Mouse (Mus musculus): ENCODE results near the gene Gm7168. TPM values are rescaled to one million over a fixed set of nuclear protein-coding genes. Genes with fewer than 3 reads are reported as not detected.
"Not testable (repeated sequence)": the region's sequence is repeated elsewhere in the genome, so short reads cannot be mapped to it uniquely, and the experiment has no call there.

Gene Gm7168
- not detected for total RNA-seq (2022)

- DNase-seq (ENCODE audit: low spot score) = not testable (repeated sequence)
Measured at GRCm38 (mm10) chr17:13948073-13948472, at the start of gene Gm7168. Gene Gm7168, plus strand, starts transcription at chr17:13948373.

GRCm38 (mm10) chr17:13898838-13899237 lies 49.3 kb upstream of the Gm7168 start:
- no peak for DNase-seq (ENCODE audit: low spot score)

- DNase-seq (ENCODE audit: low spot score) = no peak
Measured at GRCm38 (mm10) chr17:13899241-13899640, 48.9 kb upstream of the Gm7168 start.

- no peak for DNase-seq (ENCODE audit: low spot score)
Measured at GRCm38 (mm10) chr17:13903793-13904192, 44.4 kb upstream of the Gm7168 start.

GRCm38 (mm10) chr17:13907082-13907481 lies 41.1 kb upstream of the Gm7168 start:
- no peak for DNase-seq (ENCODE audit: low spot score)

GRCm38 (mm10) chr17:13907681-13908080 lies 40.5 kb upstream of the Gm7168 start:
- DNase-seq (ENCODE audit: low spot score) = no peak

- DNase-seq (ENCODE audit: low spot score) = peak; percentile 66
Measured at GRCm38 (mm10) chr17:13913951-13914350, 34.2 kb upstream of the Gm7168 start.

- peak; percentile 88 for DNase-seq (ENCODE audit: low spot score)
Measured at GRCm38 (mm10) chr17:13914531-13914930, 33.6 kb upstream of the Gm7168 start.

- no peak for DNase-seq (ENCODE audit: low spot score)
Measured at GRCm38 (mm10) chr17:13920771-13921170, 27.4 kb upstream of the Gm7168 start.

- DNase-seq (ENCODE audit: low spot score) = no peak
Measured at GRCm38 (mm10) chr17:13923418-13923817, 24.8 kb upstream of the Gm7168 start.

GRCm38 (mm10) chr17:13924588-13924987 lies 23.6 kb upstream of the Gm7168 start:
- no peak for DNase-seq (ENCODE audit: low spot score)

- DNase-seq (ENCODE audit: low spot score) = no peak
Measured at GRCm38 (mm10) chr17:13925931-13926330, 22.2 kb upstream of the Gm7168 start.

GRCm38 (mm10) chr17:13930421-13930820 lies 17.8 kb upstream of the Gm7168 start:
- DNase-seq (ENCODE audit: low spot score) = no peak

- DNase-seq (ENCODE audit: low spot score) = not testable (repeated sequence)
Measured at GRCm38 (mm10) chr17:13935364-13935763, 12.8 kb upstream of the Gm7168 start.

- DNase-seq (ENCODE audit: low spot score) = no peak
Measured at GRCm38 (mm10) chr17:13937787-13938186, 10.4 kb upstream of the Gm7168 start.

GRCm38 (mm10) chr17:13938652-13939051 lies 9.5 kb upstream of the Gm7168 start:
- DNase-seq (ENCODE audit: low spot score) = peak; percentile 68

- not testable (repeated sequence) for DNase-seq (ENCODE audit: low spot score)
Measured at GRCm38 (mm10) chr17:13939231-13939630, 8.9 kb upstream of the Gm7168 start.

- DNase-seq (ENCODE audit: low spot score) = peak; percentile 46
Measured at GRCm38 (mm10) chr17:13940487-13940886, 7.7 kb upstream of the Gm7168 start.

GRCm38 (mm10) chr17:13951570-13951969 lies 3.4 kb downstream of the Gm7168 start:
- DNase-seq (ENCODE audit: low spot score) = not testable (repeated sequence)

GRCm38 (mm10) chr17:13958129-13958528 lies 10.0 kb downstream of the Gm7168 start:
- not testable (repeated sequence) for DNase-seq (ENCODE audit: low spot score)

GRCm38 (mm10) chr17:13962245-13962644 lies 14.1 kb downstream of the Gm7168 start:
- not testable (repeated sequence) for DNase-seq (ENCODE audit: low spot score)

GRCm38 (mm10) chr17:13965048-13965447 lies 16.9 kb downstream of the Gm7168 start:
- DNase-seq (ENCODE audit: low spot score) = not testable (repeated sequence)

- DNase-seq (ENCODE audit: low spot score) = not testable (repeated sequence)
Measured at GRCm38 (mm10) chr17:13969917-13970316, 21.7 kb downstream of the Gm7168 start.

GRCm38 (mm10) chr17:13970796-13971195 lies 22.6 kb downstream of the Gm7168 start:
- DNase-seq (ENCODE audit: low spot score) = not testable (repeated sequence)

All from heart, adult 8-10 months (tissue).